ENCODE assay signal across 14 mouse cellular contexts in genomic region chr6:118780280-118780679, GRCm38 (mm10).
"Had no signal": no experiment of that assay in that cellular context is flagged by ENCODE, and none has a peak within 500 bp of the region (broad histone marks: within the 10 kb centered on the region; RNA-seq: fewer than 3 reads in every experiment).

No protein-coding gene starts in this region.

- DNase-seq: kidney, adult 11 months; kidney, adult 8-10 months; kidney, postnatal 10 days; kidney, postnatal 4 days; liver, embryonic 13.5 days; lung, embryonic 14.5 days; midbrain, embryonic 14.5 days; right cerebral cortex, adult 18-20 months; thymus, adult 18-20 months; thymus, postnatal 36 days had no signal

- H3K4me3 ChIP-seq: intestine, embryonic 15.5 days; kidney, embryonic 15.5 days; left cerebral cortex, adult 2 months; liver, embryonic 13.5 days had no signal

- H3K4me1 ChIP-seq: kidney, embryonic 15.5 days had no signal

- H3K27ac ChIP-seq: intestine, embryonic 15.5 days; kidney, embryonic 15.5 days; left cerebral cortex, adult 2 months; liver, embryonic 13.5 days; macrophage had no signal
